Mouse (Mus musculus): ENCODE measurements at regions not wholly inside any gene's neighbourhood (a gene's known extent, or its start where the extent isn't known, plus 50 kb on each side); places are given as distances from the start of the nearest gene placed in this dataset.

GRCm38 (mm10) chr6:100475341-100475955, 188.2 kb upstream of the Rybp start:
- DNase-seq: no peak

- no peak for DNase-seq
These were observed 187.0 kb upstream of the Rybp start for GRCm38 (mm10) chr6:100474326-100474725.

DNA sequence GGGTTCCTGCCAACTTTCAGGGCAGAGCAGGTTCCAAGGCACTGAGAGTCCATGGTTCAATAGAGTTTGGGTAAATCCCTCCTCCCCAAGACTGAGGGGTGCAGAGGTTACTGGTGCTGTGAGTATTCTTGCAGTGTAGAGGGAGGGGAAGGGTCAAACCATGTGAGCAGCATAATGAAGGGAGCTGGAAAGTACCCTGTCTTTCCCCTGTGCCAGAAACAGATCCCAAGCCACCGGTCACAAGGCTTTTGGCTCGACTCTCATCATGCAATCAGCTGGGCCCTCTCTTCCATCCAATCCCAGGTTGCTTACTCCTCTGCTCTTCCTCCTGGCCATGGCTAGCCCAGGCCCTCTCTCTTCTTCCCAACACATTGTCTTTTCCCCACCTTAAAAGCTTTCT, 182.8 kb upstream of the Rybp start:
- DNase-seq: no peak

DNA sequence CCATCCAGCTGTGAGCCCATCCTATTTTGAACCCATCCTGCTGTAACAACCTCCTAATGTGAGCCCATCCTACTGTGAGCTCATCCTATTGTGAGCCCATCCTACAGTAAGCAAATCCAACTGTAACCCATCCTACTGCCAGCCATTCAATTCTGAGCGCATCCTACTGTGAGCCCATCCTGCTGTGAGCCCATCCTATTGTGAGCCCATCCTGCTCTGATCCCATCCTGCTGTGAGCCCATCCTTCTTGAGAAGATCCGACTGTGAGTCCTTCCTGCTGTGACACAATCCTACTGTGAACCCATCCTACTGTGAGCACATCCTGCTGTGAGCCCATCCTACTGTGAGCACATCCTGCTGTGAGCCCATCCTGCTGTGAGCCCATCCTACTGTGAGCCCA, 175.5 kb upstream of the Rybp start:
- DNase-seq: no peak

GRCm38 (mm10) chr6:100453401-100453800, 166.1 kb upstream of the Rybp start:
- DNase-seq: no peak

- peak; percentile 6 for DNase-seq
These were observed 165.1 kb upstream of the Rybp start for GRCm38 (mm10) chr6:100452097-100453002.

DNA sequence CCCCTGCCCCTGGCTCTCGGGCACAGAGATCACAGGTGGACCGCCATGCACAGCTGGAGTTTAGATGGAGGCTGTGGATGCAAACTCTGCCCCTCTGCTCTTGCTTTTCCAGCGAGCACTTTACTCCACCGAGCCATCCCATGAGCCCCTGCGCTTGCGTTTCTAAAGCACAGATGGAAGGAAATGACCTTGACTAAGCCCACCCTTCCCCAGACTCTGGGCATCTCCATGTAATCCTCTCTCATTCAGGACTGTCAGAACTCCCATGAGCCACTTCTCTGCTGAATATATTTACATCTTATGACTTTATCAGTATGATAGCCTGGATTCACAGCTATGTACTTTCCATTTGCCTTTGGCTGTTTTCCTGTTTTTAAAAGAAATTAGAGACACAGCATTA, 162.8 kb upstream of the Rybp start:
- DNase-seq: no peak

GRCm38 (mm10) chr6:100449087-100449486, 161.8 kb upstream of the Rybp start:
- DNase-seq: no peak

- no peak for DNase-seq
These were observed 159.9 kb upstream of the Rybp start for GRCm38 (mm10) chr6:100447211-100447610.

GRCm38 (mm10) chr6:100446804-100447203, 159.5 kb upstream of the Rybp start:
- DNase-seq: no peak

DNA sequence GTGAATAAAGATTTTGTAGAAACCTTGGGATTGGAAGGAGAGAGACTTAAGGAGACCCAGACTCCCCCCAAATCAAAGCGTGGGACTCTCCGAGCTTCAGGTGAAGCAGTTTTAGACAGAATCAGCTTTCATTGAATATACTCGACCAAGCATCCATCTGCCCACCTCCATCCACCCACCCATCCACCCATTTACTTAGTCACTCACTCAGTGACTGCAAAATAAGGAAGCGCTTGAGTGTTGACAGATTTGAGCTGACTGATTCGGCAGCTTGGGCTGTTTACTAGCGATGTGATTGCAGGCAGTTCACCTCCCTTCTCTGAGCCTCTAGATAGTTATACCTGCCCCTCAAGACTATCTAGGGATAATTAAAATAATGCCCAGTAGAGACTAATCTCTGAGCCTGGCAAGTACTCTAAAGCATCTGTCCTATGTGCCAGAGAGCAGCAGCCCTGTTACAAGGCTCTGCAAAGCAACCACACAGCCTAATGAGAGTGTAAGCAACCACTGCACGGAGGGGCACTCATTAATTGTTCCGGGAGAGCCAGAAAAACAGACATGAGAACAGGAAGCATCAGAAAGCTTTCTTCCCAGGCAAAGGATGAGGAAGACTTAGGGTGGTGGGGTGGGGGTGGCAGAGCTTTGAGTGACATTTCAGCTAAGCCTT, 151.9 kb upstream of the Rybp start:
- DNase-seq: no peak

DNA sequence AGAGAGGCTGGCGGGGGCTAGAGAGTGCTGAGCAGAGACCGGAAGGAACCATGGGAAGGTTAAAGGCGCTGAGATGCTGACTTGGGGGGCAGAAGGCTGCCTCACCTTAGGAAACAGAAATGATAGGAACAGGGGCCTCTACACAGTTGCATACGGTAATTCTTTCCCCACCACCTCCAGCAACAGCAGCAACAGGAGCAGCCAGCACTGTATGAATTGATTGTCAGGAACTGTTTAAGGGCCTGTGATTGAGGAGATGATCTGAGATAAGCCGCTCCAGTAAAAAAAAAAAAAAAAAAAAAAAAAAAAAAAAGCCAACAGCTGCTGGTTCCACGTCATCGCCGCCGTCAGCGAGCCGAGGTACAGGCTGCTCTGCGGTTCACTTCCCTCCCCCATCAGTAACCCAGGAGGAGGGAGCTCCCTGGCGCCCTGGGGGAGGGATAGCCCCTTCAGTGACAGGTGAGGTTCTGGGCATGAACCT, 151.3 kb upstream of the Rybp start:
- DNase-seq: no peak

DNA sequence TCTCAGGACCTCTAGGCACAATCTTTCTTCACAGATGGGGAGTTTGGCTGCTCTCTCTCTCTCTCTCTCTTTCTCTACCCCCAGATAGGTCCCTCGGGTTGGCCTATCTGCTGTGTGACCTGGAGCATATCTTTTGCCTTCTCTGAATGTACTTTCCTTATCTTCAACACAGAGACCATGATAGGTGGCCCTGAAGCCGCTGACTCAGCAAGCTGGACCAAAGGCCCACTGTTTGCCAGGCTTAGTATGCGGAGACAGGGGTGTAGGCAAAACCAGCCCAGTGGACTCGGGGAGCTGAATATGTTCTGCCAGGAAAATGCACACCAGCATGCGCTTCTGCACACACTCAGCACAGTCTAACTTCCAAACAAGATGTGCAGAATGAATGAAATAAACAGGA, 150.7 kb upstream of the Rybp start:
- no peak for DNase-seq

GRCm38 (mm10) chr6:100436507-100436906, 149.2 kb upstream of the Rybp start:
- DNase-seq: no peak

GRCm38 (mm10) chr6:100435222-100435621, 147.9 kb upstream of the Rybp start:
- no peak for DNase-seq

- DNase-seq: no peak
These were observed 146.2 kb upstream of the Rybp start for GRCm38 (mm10) chr6:100433534-100433867.

- DNase-seq: no peak
These were observed 145.6 kb upstream of the Rybp start for GRCm38 (mm10) chr6:100432688-100433533.

GRCm38 (mm10) chr6:100430286-100430685, 143.0 kb upstream of the Rybp start:
- no peak for DNase-seq

DNA sequence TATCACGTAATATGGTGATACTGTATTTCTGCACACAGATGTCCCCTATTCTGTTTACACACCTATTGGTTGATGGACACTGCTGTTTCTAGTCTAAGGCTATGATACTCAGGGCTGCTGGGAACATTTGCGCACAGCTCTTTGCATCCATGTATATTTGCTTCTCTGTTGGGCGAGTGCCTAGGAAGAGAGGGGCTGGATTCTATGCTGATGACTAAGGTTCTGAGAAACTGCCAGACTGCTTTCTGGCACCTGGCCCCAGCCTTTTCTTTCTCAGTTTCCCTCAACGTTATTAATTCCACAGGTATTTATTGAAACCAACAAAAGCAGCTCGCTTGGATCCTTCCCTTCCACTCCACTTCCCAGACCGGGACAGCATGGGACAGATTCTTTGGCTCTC, 142.2 kb upstream of the Rybp start:
- DNase-seq: no peak

DNA sequence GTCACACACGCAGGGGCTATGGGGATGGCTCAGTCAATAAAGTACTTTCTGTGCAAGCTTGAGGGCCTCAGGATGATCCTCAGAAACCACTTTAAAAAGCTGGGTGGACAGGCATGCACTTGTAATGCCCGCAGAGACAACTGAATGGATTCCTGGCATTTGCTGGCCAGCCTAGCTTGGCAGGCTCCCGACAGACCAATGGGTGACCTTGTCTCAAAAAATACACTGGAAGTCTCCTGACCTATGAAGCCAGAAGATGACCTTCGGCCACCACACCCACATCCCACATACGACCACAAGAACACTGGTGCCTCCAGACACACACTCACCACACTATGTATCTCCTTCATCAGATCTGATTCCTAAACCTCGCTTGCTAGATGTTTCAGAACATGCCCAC, 141.5 kb upstream of the Rybp start:
- DNase-seq: no peak

- DNase-seq: no peak
These were observed 138.3 kb upstream of the Rybp start for GRCm38 (mm10) chr6:100425551-100425950.

DNA sequence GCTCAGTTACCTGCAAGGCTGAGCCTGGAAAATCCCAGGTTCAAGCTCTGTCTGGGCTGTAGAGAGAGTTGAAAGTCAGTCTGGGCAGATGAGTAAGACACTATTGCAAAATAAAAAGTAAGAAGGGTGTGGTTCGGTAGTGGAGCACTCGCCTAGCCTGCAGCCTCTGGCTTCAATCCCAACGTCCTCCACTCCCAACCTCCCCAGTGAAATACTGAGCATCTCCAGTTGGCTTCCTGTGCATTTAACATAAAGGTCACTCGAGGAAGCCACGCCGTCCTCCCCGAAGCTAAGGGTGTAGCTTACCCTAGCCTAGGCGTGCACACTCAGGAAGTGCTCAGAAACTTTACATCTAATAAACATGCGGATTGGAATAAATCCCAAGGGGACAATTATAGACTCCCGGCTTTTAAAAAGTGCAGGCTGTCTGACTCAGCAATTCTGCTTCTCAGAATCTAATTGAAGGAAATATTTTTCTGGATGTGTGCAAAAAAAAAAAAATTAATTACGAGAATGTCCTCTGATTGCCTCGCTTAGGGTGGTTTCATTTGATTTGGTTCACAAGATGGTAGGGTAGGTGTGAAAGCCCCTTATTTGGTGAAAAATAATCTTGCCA, 137.6 kb upstream of the Rybp start:
- no peak for DNase-seq

- DNase-seq: no peak
These were observed 136.9 kb upstream of the Rybp start for GRCm38 (mm10) chr6:100424181-100424580.

Measured in kidney, adult 11 months (tissue).